Mouse (Mus musculus): ENCODE data around the gene Numb. TPM values are rescaled to one million over a fixed set of nuclear protein-coding genes. Genes with fewer than 3 reads are reported as not detected.

The Numb gene
- total and polyA plus RNA-seq, 2 experiments from 2014 or later, result 10.7 to 17.7 TPM

DNA sequence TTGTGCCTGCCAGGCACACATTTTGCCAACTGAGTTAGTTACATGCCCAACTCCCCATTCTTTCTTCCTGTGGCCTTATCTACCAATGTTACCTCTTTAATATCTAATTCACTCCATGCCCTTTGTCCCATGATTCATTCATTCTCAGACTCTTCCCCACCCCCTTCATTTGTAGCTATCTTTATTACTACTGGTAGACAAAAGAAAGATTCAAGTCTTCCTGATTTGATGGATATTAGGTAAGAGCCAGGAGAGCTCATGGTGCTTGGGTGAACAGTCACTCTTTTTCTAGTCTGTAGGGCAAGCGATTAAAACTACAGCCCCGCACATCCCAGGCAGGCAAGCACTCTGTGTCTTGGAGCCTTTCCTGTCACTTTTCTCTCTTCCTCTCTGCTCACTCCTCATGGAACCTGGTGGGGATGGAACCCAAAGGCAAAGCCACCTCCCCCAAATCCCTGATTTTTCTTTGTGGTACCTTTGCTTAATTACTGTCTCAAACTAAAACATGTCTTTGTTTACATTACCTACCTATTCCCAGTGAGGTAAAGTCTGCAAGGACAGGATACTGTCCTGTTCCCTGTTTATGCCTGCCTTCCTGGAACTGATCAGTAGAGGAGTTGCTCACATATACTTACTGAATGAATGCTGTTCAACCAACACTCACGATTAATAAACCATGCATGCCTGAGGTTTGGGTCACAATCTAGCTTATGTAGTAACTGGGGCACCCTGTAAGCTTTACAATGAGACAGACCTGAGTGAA is 78.9 kb downstream of the Numb start:
- DNase-seq (ENCODE audit: low spot score), result no peak
- no peaks in the 10 kb centered on the region for H3K4me1 ChIP-seq (ENCODE audit: insufficient read depth, low read length)
- no peak for TF ChIP-seq CTCF (IDR thresholded peaks at IDR 0.05; ENCODE audit: low read depth)
- no peak for ATAC-seq
- H3K9ac ChIP-seq (replicated peaks; ENCODE audit: low read length), result no peak overlapping the region
- H3K4me3 ChIP-seq (ENCODE audit: low read length), result no peak overlapping the region
- 89% methylated on average over 3 of the region's 3 CpGs for WGBS
- H3K4me2 ChIP-seq (ENCODE audit: low read depth, low read length), result no peak overlapping the region
- no peak overlapping the region for H3K27ac ChIP-seq
- no peaks in the 10 kb centered on the region for H3K27me3 ChIP-seq (ENCODE audit: insufficient read depth, low read length)
- no peaks in the 10 kb centered on the region for H3K9me3 ChIP-seq (ENCODE audit: low read length)
- peaks cover 4% of the 10 kb centered on the region; the same call in 1 of the 2 replicates for H3K36me3 ChIP-seq (ENCODE audit: insufficient read depth, low read length)

DNA sequence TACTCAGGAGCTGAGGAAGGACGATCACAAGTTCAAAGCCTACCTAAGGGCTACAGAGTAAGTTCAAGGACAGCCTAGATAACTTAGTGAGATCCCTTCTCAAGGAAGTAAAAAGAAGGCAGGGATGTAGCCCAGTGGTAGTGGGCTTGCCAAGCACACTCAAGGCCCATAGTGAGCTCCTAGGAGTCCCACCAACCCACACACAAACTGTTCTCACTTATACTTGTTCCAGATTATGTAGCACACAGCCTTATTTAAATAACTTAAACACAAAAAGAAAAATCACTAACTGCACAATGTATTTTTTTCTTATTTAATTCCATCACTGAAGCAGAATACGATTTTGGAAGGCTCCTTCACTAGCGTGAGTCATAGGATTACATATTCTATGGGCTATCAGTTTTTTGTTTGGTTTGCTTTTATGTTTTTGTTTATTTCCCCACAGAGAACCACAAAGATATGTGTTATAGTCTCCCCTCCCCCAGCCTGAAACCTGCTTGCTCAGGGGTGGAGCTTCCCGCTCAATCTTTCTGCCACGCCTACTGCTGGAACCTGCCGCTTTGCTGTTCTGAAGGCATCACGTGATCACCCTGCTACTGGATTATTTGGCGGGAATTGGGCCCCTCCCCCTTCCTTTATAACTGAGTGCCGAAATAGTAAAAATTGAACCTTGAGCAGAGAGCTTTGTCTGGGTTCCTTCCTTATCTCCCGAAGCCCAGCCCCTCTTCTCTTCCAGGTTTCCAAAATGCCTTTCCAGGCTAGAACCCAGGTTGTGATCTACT is 80.1 kb downstream of the Numb start:
- no peak for ATAC-seq
- Histone ChIP-seq H3K4me1 (ENCODE audit: insufficient read depth, low read length) (no peaks in the 10 kb centered on the region), H3K36me3 (ENCODE audit: insufficient read depth, low read length) (peaks cover 4% of the 10 kb centered on the region; the same call in 1 of the 2 replicates), H3K9me3 (ENCODE audit: low read length) (no peaks in the 10 kb centered on the region), H3K27ac (no peak overlapping the region), H3K27me3 (ENCODE audit: insufficient read depth, low read length) (no peaks in the 10 kb centered on the region), H3K4me3 (ENCODE audit: low read length) (no peak overlapping the region), H3K4me2 (ENCODE audit: low read depth, low read length) (no peak overlapping the region), H3K9ac (replicated peaks; ENCODE audit: low read length) (no peak overlapping the region)
- no peak for TF ChIP-seq CTCF (IDR thresholded peaks at IDR 0.05; ENCODE audit: low read depth)
- WGBS, result 91% methylated on average over 10 of the region's 10 CpGs
- no peak for DNase-seq (ENCODE audit: low spot score)

DNA sequence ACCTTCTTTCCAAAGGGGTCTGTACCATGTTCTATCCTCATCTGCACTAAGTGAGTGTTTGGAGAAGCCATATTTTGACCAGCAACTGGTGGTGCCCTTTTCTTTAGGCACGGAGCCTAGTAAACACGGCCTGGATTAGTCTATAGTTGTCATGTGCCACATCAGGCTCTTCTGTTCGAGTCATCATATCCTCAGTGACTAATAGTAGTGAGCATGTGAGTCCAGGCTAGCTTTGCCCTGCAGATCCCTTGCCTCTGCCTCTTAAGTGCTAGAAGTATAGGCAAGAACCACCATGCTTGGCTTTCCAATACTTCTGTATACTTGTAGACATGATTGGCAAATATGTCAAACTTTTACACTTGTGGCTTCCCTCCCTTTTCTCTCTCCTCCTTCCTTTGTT is 87.8 kb downstream of the Numb start:
- WGBS, result 97% methylated on average over 3 of the region's 3 CpGs

DNA sequence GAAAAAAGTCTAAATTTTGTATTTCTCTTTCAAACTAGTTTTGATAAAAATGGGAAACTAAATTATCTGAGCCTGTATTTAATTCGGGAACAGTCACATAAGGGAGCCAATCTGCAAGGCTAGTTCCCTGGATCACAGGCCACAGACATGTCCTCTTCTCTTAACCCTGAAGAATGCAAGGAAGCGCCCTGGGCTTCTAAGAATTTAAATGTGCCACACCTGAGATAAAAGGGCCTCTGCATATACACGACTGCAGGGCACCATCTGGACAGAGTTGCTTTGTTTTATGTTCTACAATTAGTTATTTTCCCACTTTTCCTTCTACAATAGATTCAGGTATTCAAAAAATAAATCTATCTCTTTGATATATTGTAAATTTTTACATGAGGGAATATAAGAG is 91.3 kb downstream of the Numb start:
- TF ChIP-seq CTCF (IDR thresholded peaks at IDR 0.05; ENCODE audit: low read depth), result no peak
- DNase-seq (ENCODE audit: low spot score), result no peak
- no peaks in the 10 kb centered on the region for H3K27me3 ChIP-seq (ENCODE audit: insufficient read depth, low read length)
- WGBS, result 85% methylated on average over 3 of the region's 3 CpGs
- H3K4me2 ChIP-seq (ENCODE audit: low read depth, low read length), result no peak overlapping the region
- no peaks in the 10 kb centered on the region for H3K4me1 ChIP-seq (ENCODE audit: insufficient read depth, low read length)
- no peak for ATAC-seq
- H3K27ac ChIP-seq, result no peak overlapping the region
- no peak overlapping the region for H3K9ac ChIP-seq (replicated peaks; ENCODE audit: low read length)
- peaks cover 3% of the 10 kb centered on the region for H3K36me3 ChIP-seq (ENCODE audit: insufficient read depth, low read length)
- H3K9me3 ChIP-seq (ENCODE audit: low read length), result no peaks in the 10 kb centered on the region
- H3K4me3 ChIP-seq (ENCODE audit: low read length), result no peak overlapping the region

More for the DNA sequence above, 87.8 kb downstream of the Numb start:
- TF ChIP-seq CTCF (IDR thresholded peaks at IDR 0.05; ENCODE audit: low read depth), result no peak
- ATAC-seq (no peak), DNase-seq (ENCODE audit: low spot score) (no peak)
- Histone ChIP-seq H3K9me3 (ENCODE audit: low read length) (no peaks in the 10 kb centered on the region), H3K4me3 (ENCODE audit: low read length) (no peak overlapping the region), H3K27me3 (ENCODE audit: insufficient read depth, low read length) (no peaks in the 10 kb centered on the region), H3K9ac (replicated peaks; ENCODE audit: low read length) (no peak overlapping the region), H3K36me3 (ENCODE audit: insufficient read depth, low read length) (peaks cover 3% of the 10 kb centered on the region), H3K27ac (no peak overlapping the region), H3K4me1 (ENCODE audit: insufficient read depth, low read length) (no peaks in the 10 kb centered on the region), H3K4me2 (ENCODE audit: low read depth, low read length) (no peak overlapping the region)

DNA sequence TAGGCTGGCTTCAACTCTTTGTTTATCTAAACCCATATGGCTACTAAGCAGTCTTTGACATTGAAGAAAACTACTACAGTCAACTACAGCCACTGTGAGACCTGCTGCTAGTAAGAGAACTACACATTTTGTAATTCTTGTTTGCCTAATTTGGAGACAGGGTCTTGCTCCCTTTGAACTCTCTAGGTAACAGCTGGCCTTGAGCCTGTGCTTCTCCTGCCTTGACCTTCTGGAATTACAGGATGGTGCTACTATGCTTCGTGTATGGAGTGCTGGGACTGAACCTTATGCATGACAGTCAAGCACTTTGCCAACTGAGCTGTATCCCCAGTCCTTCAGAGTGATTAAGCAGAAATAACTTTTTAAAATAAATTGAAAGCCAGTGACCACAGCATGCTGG is 105.1 kb downstream of the Numb start:
- no peak for TF ChIP-seq CTCF (IDR thresholded peaks at IDR 0.05; ENCODE audit: low read depth)
- no peak overlapping the region for H3K4me3 ChIP-seq (ENCODE audit: low read length)
- no peaks in the 10 kb centered on the region for H3K4me1 ChIP-seq (ENCODE audit: insufficient read depth, low read length)
- 86% methylated on average over 1 of the region's 1 CpGs for WGBS
- H3K9ac ChIP-seq (replicated peaks; ENCODE audit: low read length), result no peak overlapping the region
- ATAC-seq (no peak), DNase-seq (ENCODE audit: low spot score) (no peak)
- H3K4me2 ChIP-seq (ENCODE audit: low read depth, low read length), result no peak overlapping the region
- H3K36me3 ChIP-seq (ENCODE audit: insufficient read depth, low read length), result no peaks in the 10 kb centered on the region
- H3K27ac ChIP-seq, result no peak overlapping the region
- no peaks in the 10 kb centered on the region for H3K9me3 ChIP-seq (ENCODE audit: low read length)
- H3K27me3 ChIP-seq (ENCODE audit: insufficient read depth, low read length), result no peaks in the 10 kb centered on the region

DNA sequence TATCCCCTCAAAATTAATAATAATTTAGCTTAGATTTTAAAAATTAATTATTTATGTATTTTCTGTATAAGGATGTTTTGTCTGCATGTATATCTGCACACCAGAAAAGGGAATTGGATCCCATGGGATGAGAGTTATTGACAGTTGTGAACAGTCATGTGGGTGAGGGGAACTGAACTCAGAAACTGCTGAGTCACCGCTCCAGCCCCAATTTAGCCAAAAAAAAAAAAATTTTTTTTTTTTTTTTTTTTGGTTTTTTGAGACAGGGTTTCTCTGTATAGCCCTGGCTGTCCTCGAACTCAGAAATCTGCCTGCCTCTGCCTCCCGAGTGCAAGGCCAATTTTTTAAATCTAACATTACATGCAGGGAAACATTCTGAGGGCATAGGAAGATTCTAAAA is 109.8 kb downstream of the Numb start:
- 0 out of 2 replicates have a peak, but pooled peaks cover 2% of the 10 kb centered on the region for H3K36me3 ChIP-seq (ENCODE audit: insufficient read depth, low read length)
- TF ChIP-seq CTCF (IDR thresholded peaks at IDR 0.05; ENCODE audit: low read depth), result no peak
- H3K27ac ChIP-seq, result no peak overlapping the region
- H3K4me3 ChIP-seq (ENCODE audit: low read length), result no peak overlapping the region
- no peak for DNase-seq (ENCODE audit: low spot score)
- no peak for ATAC-seq
- no peak overlapping the region for H3K4me2 ChIP-seq (ENCODE audit: low read depth, low read length)
- H3K4me1 ChIP-seq (ENCODE audit: insufficient read depth, low read length), result no peaks in the 10 kb centered on the region
- 93% methylated on average over 3 of the region's 3 CpGs for WGBS
- no peaks in the 10 kb centered on the region for H3K27me3 ChIP-seq (ENCODE audit: insufficient read depth, low read length)
- no peak overlapping the region for H3K9ac ChIP-seq (replicated peaks; ENCODE audit: low read length)
- H3K9me3 ChIP-seq (ENCODE audit: low read length), result no peaks in the 10 kb centered on the region

Data from hindbrain, postnatal 0 days (tissue).